Mouse (Mus musculus): Measurements from ENCODE around the gene Nsl1. TPM values are rescaled to one million over a fixed set of nuclear protein-coding genes. Genes with fewer than 3 reads are reported as not detected.
"Not testable (repeated sequence)": the region's sequence is repeated elsewhere in the genome, so short reads cannot be mapped to it uniquely, and the experiment has no call there.

Nsl1 gene
- polyA plus RNA-seq, 1 experiment, result 10.6 TPM

DNA sequence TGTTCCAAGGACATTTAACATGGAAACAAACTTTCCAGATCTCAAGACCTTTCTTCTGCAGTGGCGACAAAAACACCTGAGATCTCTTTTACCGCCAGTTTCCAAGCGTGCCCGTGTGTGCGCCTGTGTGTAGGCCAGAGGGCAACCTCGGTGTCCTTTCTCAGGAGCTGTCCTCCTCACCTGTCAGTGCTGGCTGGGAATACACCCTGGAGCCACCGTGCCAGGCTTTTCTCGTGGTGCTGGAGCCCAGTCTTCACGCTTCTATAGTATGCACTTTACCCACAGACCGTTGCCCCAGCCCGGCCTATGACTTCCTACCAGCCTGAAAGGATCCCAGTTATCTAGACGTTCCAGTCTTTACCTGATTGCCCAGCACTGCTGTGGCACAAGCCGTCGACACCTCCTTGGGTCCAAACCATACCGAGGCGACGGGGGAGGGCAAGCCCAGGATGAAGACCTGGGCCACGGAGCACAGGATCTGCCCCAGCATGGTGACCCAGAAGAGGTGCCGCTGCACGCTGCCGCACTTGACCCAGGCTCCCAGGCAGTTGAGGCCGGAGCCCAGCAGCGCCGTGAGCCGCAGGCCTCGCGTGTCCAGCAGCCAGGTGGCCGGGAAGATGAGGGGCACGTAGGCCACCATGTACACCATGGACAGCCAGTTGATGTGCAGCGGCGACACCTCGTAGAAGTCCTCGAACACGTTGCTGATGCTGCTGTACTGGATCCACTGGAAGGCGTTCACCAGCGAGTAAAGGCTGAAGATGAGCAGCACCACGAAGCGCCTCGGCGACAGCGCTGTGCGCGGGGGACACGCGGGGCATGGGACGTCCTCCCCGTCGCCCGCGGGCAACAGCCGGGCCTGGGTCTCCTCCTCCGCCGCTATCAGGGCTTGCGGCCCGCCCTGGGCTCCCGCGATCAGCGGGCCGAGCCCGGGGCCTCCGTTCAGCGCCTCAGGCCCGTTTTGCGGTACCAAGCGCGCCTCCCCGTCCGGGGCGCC is 37.5 kb upstream of the Nsl1 start:
- Histone ChIP-seq H3K27ac (ENCODE audit: control insufficient read depth, insufficient read depth, low read depth, low read length, poor library complexity) (peak overlapping the region; percentile 78), H3K4me1 (ENCODE audit: control insufficient read depth, insufficient read depth, low read length) (peaks cover 2% of the 10 kb centered on the region; the same call in 1 of the 2 replicates), H3K4me3 (replicated peaks; ENCODE audit: control insufficient read depth, low read depth, low read length) (peak overlapping the region; percentile 93)
- WGBS, result 10% methylated on average over 64 of the region's 69 CpGs
- TF ChIP-seq POLR2A (IDR thresholded peaks at IDR 0.05; ENCODE audit: borderline replicate concordance, control insufficient read depth, low read depth, low read length) (0 out of 2 replicates have a peak, but pooled peaks have one; percentile 0), CTCF (IDR thresholded peaks at IDR 0.05; ENCODE audit: control insufficient read depth, insufficient read depth, low read length) (no peak)

DNA sequence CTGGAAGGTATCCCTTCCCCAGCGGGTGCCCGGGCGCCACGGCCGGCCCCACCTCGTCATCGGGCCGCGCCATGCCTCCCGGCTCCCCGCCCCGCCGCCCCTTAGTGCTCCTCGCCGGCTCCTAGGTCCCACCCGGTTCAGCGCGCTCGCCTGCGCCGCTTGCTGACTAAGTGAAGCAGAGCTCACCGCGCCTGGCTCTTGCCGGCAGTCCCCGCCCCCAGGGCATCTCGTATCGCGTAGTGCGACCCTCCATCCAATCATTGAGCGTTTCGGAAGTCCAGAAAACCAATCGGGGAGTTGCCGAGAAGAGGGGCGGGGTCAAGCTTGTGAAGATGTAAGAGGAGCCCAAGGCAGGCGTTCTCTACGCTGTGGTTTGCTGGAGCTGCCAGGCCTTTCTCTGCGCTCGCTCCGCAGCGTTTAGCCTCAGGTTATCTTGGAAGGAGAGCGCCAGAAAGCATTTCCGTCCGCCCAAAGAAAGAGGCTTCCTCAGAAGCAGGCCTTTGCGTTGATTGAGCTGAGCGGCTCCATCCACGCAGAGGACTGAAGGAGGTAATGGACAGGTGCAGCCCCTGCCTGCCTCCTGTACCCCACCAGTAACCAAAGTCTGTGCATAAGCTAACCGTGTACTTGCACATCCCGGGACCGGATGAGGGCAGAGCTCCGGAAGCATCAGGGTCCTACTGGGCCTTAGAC is 36.6 kb upstream of the Nsl1 start, which contains the start of gene Flvcr1:
Flvcr1 (minus strand) TSS at position 138 of the 693 bp plus-strand sequence.
- WGBS, result under 1% methylated on average over 50 of the region's 50 CpGs
- TF ChIP-seq CTCF (IDR thresholded peaks at IDR 0.05; ENCODE audit: control insufficient read depth, insufficient read depth, low read length) (no peak), POLR2A (IDR thresholded peaks at IDR 0.05; ENCODE audit: borderline replicate concordance, control insufficient read depth, low read depth, low read length) (peak; percentile 85; the same call in 1 of the 2 replicates)
- peaks cover 2% of the 10 kb centered on the region; the same call in 1 of the 2 replicates for H3K4me1 ChIP-seq (ENCODE audit: control insufficient read depth, insufficient read depth, low read length)
- H3K27ac ChIP-seq (ENCODE audit: control insufficient read depth, insufficient read depth, low read depth, low read length, poor library complexity), result peak within 1 kb of the TSS; percentile 78
- H3K4me3 ChIP-seq (replicated peaks; ENCODE audit: control insufficient read depth, low read depth, low read length), result peak within 1 kb of the TSS; percentile 93

GRCm38 (mm10) chr1:191030182-191030581 is 32.6 kb upstream of the Nsl1 start:
- WGBS, result 70% methylated on average over 10 of the region's 10 CpGs
- H3K4me1 ChIP-seq (ENCODE audit: control insufficient read depth, insufficient read depth, low read length), result peaks cover 2% of the 10 kb centered on the region; the same call in 1 of the 2 replicates
- H3K4me3 ChIP-seq (replicated peaks; ENCODE audit: control insufficient read depth, low read depth, low read length), result no peak overlapping the region
- TF ChIP-seq POLR2A (IDR thresholded peaks at IDR 0.05; ENCODE audit: borderline replicate concordance, control insufficient read depth, low read depth, low read length) (no peak), CTCF (IDR thresholded peaks at IDR 0.05; ENCODE audit: control insufficient read depth, insufficient read depth, low read length) (no peak)
- no peak overlapping the region for H3K27ac ChIP-seq (ENCODE audit: control insufficient read depth, insufficient read depth, low read depth, low read length, poor library complexity)

DNA sequence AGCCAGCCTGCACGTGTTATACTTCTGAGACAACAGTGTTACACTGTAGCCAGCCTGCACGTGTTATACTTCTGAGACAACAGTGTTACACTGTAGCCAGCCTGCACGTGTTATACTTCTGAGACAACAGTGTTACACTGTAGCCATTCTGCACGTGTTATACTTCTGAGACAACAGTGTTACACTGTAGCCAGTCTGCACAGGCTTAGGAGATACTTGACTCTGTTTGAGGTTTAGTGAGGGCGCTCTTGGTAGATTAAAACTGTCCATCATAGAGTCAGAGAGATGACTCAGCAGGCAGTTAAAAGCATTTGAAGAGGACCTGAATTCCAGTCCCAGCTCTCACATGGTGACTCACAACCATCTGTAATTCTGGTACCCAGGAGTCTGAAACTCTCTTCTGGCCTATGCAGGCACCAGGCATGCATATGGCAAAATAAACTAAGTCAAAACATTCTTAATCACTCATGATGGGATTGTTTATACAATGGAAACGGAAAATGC is 31.8 kb upstream of the Nsl1 start:
- H3K4me1 ChIP-seq (ENCODE audit: control insufficient read depth, insufficient read depth, low read length); H3K27ac ChIP-seq (ENCODE audit: control insufficient read depth, insufficient read depth, low read depth, low read length, poor library complexity); H3K4me3 ChIP-seq (replicated peaks; ENCODE audit: control insufficient read depth, low read depth, low read length): not testable (repeated sequence)
- 67% methylated on average over 6 of the region's 6 CpGs for WGBS

DNA sequence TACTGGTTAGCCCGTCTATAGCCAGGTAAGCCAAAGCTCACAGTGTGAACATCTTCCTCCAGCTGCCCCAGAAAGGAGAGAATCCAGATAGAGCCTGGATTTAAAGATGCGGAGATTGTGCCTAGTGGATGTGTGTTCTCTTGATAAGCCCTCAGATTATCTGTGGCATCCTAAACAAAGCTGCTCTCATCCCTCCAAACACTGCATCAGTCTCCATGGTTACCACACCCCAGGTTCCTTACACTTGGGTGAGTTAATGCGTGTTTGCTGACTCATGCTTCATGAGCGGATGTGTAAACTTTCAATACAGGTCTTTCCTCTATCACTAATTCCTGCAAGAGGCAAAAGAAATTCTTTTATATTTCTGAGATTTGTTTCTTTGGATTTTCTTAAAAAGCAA is 27.2 kb upstream of the Nsl1 start:
- TF ChIP-seq POLR2A (IDR thresholded peaks at IDR 0.05; ENCODE audit: borderline replicate concordance, control insufficient read depth, low read depth, low read length) (no peak), CTCF (IDR thresholded peaks at IDR 0.05; ENCODE audit: control insufficient read depth, insufficient read depth, low read length) (no peak)
- H3K4me1 ChIP-seq (ENCODE audit: control insufficient read depth, insufficient read depth, low read length), result no peaks in the 10 kb centered on the region
- H3K4me3 ChIP-seq (replicated peaks; ENCODE audit: control insufficient read depth, low read depth, low read length), result no peak overlapping the region
- H3K27ac ChIP-seq (ENCODE audit: control insufficient read depth, insufficient read depth, low read depth, low read length, poor library complexity), result no peak overlapping the region
- 36% methylated on average over 4 of the region's 4 CpGs for WGBS

DNA sequence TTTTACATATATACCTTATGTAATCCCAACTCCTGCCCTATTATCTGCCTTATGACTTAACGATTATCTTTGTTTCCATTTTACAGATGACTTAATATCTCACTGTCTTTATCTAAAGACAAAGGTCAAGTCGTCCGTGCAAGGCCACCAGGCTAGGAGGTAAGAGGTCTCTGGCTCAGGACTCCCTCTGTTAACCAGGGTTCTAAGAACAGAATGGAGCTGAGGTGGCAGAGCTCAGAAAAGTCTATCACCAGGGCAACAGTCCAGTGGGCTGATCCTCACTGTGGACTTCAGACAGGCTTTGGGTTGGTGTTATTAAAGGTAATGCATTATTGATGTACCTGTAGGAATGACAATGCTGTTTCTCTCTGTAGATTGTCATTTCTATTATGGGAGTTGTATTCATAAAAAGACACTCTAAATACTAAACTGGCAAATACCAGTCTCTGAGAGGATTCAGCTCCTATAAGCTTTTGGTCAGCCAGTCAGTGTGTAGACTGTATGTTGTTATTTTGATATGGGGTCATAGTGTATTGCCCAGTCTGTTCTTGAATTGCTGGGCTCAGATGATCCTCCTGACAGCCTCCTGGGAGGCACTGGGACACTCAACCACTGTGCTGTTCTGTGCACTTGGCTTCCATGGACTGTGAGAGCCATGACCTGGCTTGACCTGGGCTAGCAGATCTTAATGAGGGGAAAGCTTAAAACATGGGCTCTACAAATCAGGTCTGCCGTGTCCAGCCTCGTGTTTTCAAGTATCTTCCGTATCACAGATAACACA is 26.1 kb upstream of the Nsl1 start, which contains the start of gene Spata45:
Spata45 (plus strand) TSS at position 86 of the 781 bp plus-strand sequence.
- H3K4me1 ChIP-seq (ENCODE audit: control insufficient read depth, insufficient read depth, low read length), result no peaks in the 10 kb centered on the region
- no peak within 1 kb of the TSS for H3K4me3 ChIP-seq (replicated peaks; ENCODE audit: control insufficient read depth, low read depth, low read length)
- no peak within 1 kb of the TSS for H3K27ac ChIP-seq (ENCODE audit: control insufficient read depth, insufficient read depth, low read depth, low read length, poor library complexity)
- TF ChIP-seq CTCF (IDR thresholded peaks at IDR 0.05; ENCODE audit: control insufficient read depth, insufficient read depth, low read length) (no peak), POLR2A (IDR thresholded peaks at IDR 0.05; ENCODE audit: borderline replicate concordance, control insufficient read depth, low read depth, low read length) (no peak)
- 75% methylated on average over 6 of the region's 6 CpGs for WGBS

- Histone ChIP-seq H3K27ac (ENCODE audit: control insufficient read depth, insufficient read depth, low read depth, low read length, poor library complexity) (no peak overlapping the region), H3K4me3 (replicated peaks; ENCODE audit: control insufficient read depth, low read depth, low read length) (no peak overlapping the region), H3K4me1 (ENCODE audit: control insufficient read depth, insufficient read depth, low read length) (no peaks in the 10 kb centered on the region)
- TF ChIP-seq POLR2A (IDR thresholded peaks at IDR 0.05; ENCODE audit: borderline replicate concordance, control insufficient read depth, low read depth, low read length) (no peak), CTCF (IDR thresholded peaks at IDR 0.05; ENCODE audit: control insufficient read depth, insufficient read depth, low read length) (no peak)
- 84% methylated on average over 4 of the region's 4 CpGs for WGBS
These were observed 24.8 kb upstream of the Nsl1 start for GRCm38 (mm10) chr1:191037999-191038398.
